Mouse (Mus musculus) C2C12 (cell line): ENCODE measurements around the gene Mrtfa.

Experiments used
- CTCF ChIP-seq: IDR thresholded peaks from one replicate; pipeline ENCODE4 v1.5.1; 2011; ENCODE audit not compliant: control insufficient read depth, insufficient read depth, insufficient read length
- MAX ChIP-seq: IDR thresholded peaks from one replicate; pipeline ENCODE4 v1.6.1; 2011; ENCODE audit warnings: mild to moderate bottlenecking, control low read depth
- MYOD1 ChIP-seq: IDR thresholded peaks from one replicate; pipeline ENCODE4 v1.6.1; 2011; ENCODE audit warnings: low read depth; ENCODE audit not compliant: control insufficient read depth, insufficient read length
- USF1 ChIP-seq: IDR thresholded peaks from one replicate; pipeline ENCODE4 v1.6.1; 2011; ENCODE audit warnings: low read depth, mild to moderate bottlenecking, control low read depth, moderate library complexity

- TF ChIP-seq MYOD1, result no peak
- no peak for TF ChIP-seq MAX
- TF ChIP-seq CTCF, result no peak
- no peak for TF ChIP-seq USF1
These were observed 11.9 kb upstream of the Mrtfa start for GRCm38 (mm10) chr15:81202462-81202861.
